Mouse (Mus musculus) testis, adult 2 months (tissue): ENCODE results near the gene Cpvl.

Experiments
- CTCF ChIP-seq: fragments of 200-500 bp; IDR thresholded peaks from 2 replicates; pipeline ENCODE4 v1.5.1; 2012; ENCODE audit warnings: low read depth, mild to moderate bottlenecking, inconsistent platforms, low read length, moderate library complexity; ENCODE audit not compliant: control insufficient read depth, insufficient read depth, insufficient replicate concordance
- POLR2A ChIP-seq: fragments of 200-500 bp; IDR thresholded peaks from 2 replicates; pipeline ENCODE4 v1.6.1; 2012; ENCODE audit warnings: low read depth, mild to moderate bottlenecking, inconsistent platforms, low read length, moderate library complexity; ENCODE audit not compliant: control insufficient read depth

DNA sequence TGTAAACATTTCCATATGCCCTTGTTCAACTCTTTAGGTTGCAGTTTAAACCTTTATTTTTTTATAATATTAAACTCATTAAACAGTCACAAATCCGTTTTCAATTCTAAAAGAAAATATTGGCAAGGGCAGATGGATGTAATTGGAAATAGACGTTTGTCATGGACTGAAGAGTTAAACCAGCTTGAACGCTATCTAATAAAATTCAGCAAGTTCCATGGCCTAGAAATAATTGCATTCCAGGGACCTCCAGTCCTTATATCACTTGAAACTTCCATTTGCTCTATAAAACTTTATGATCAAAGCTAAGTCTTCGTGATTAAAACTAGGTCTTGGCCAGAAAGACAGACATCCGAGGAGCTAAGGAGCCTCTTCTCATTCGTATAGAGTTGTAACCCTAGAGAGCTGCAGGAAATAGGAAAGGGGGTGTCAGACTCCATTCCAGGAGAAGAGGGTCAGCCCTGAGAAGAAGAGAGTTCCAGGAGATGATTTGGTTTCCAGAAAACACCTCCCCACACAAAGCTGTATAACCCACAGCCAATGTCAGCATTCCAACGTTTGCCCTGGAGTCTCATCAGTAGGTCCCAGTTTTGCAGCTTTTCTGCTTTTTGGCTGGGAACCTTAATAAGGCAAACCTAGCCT is 36.2 kb downstream of the Cpvl start:
- no peak for TF ChIP-seq POLR2A
- TF ChIP-seq CTCF = no peak
